Mouse (Mus musculus): ENCODE results near the gene Gm17482.

DNA sequence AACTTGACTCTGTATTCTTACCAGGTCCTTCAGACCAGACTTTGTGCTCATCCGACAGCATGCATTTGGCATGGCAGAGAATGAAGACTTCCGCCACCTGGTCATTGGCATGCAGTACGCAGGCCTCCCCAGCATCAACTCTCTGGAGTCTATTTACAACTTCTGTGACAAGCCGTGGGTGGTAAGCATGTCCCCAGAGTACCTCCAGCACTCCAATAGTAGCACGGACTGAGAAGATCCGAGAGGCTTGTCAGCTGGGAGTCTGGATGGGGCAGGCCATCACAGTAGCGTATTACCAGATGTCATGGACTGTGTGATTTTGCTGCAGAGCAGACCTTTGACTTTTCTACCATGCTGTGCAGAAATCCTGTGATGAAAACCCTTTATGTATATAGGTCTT lies 12.2 kb downstream of the Gm17482 start:
- TF ChIP-seq CTCF (IDR thresholded peaks at IDR 0.05; ENCODE audit: extremely low read depth, insufficient read depth, low read length) = no peak
- no peak for TF ChIP-seq POLR2A (IDR thresholded peaks at IDR 0.05; ENCODE audit: extremely low read depth, insufficient read depth, low read length)

Data from cortical plate, adult 2 months (tissue).